Mouse (Mus musculus) activated CD4-positive, CD25-positive, alpha-beta regulatory T cell, adult 4 months (primary cell): Measurements from ENCODE around the gene Ptp4a2. TPM values are rescaled to one million over a fixed set of nuclear protein-coding genes. Genes with fewer than 3 reads are reported as not detected.
"Not testable (repeated sequence)": the region's sequence is repeated elsewhere in the genome, so short reads cannot be mapped to it uniquely, and the experiment has no call there.

ENCODE experiments used
- ATAC-seq: one replicate; pipeline ENCODE4 v1.8.0; 2017
- polyA plus RNA-seq, 2 experiments: library from polyadenylated mRNA; unstranded; fragments of 100-300 nt; shearing (Covaris generic); gene quantifications; one replicate each; pipeline ENCODE4 v1.2.1; 2017

The Ptp4a2 gene
- polyA plus RNA-seq, 2 experiments from 2014 or later, result 1,863 to 2,031 TPM

- ATAC-seq, result no peak
Observed at GRCm38 (mm10) chr4:129853996-129854395, 43.0 kb downstream of the Ptp4a2 start.

- no peak for ATAC-seq
Observed at GRCm38 (mm10) chr4:129854615-129855014, 43.6 kb downstream of the Ptp4a2 start.

- ATAC-seq, result no peak
Observed at GRCm38 (mm10) chr4:129855051-129855970, 44.3 kb downstream of the Ptp4a2 start.

- ATAC-seq, result no peak
Observed at GRCm38 (mm10) chr4:129860456-129860855, 49.4 kb downstream of the Ptp4a2 start.

- ATAC-seq, result no peak
Observed at GRCm38 (mm10) chr4:129861400-129861799, 50.4 kb downstream of the Ptp4a2 start.

- no peak for ATAC-seq
Observed at GRCm38 (mm10) chr4:129862357-129862756, 51.3 kb downstream of the Ptp4a2 start.

- ATAC-seq, result not testable (repeated sequence)
Observed at GRCm38 (mm10) chr4:129866171-129866570, 55.2 kb downstream of the Ptp4a2 start.

GRCm38 (mm10) chr4:129868211-129868610, 57.2 kb downstream of the Ptp4a2 start:
- ATAC-seq, result no peak

GRCm38 (mm10) chr4:129870483-129870882, 59.5 kb downstream of the Ptp4a2 start:
- no peak for ATAC-seq

GRCm38 (mm10) chr4:129872376-129872922, 61.4 kb downstream of the Ptp4a2 start:
- no peak for ATAC-seq

GRCm38 (mm10) chr4:129874805-129875204, 63.8 kb downstream of the Ptp4a2 start:
- ATAC-seq, result no peak

GRCm38 (mm10) chr4:129875406-129875805, 64.4 kb downstream of the Ptp4a2 start:
- no peak for ATAC-seq

GRCm38 (mm10) chr4:129876831-129877764, 66.1 kb downstream of the Ptp4a2 start:
- ATAC-seq, result peak; percentile 91

- no peak for ATAC-seq
Observed at GRCm38 (mm10) chr4:129877967-129878655, 67.1 kb downstream of the Ptp4a2 start.

- ATAC-seq, result no peak
Observed at GRCm38 (mm10) chr4:129878656-129879145, 67.7 kb downstream of the Ptp4a2 start.

- ATAC-seq, result no peak
Observed at GRCm38 (mm10) chr4:129879206-129879780, 68.3 kb downstream of the Ptp4a2 start.

- ATAC-seq, result no peak
Observed at GRCm38 (mm10) chr4:129880615-129881014, 69.6 kb downstream of the Ptp4a2 start.

- ATAC-seq, result no peak
Observed at GRCm38 (mm10) chr4:129881661-129882060, 70.6 kb downstream of the Ptp4a2 start.

- peak; percentile 79 for ATAC-seq
Observed at GRCm38 (mm10) chr4:129882555-129883293, 71.7 kb downstream of the Ptp4a2 start.

- ATAC-seq, result no peak
Observed at GRCm38 (mm10) chr4:129884041-129884930, 73.3 kb downstream of the Ptp4a2 start.
